Mouse (Mus musculus): ENCODE results near the gene Wdr12. TPM values are rescaled to one million over a fixed set of nuclear protein-coding genes. Genes with fewer than 3 reads are reported as not detected.
"Not testable (repeated sequence)": the region's sequence is repeated elsewhere in the genome, so short reads cannot be mapped to it uniquely, and the experiment has no call there.

Gene Wdr12
- polyA plus RNA-seq, 1 experiment from 2014 or later = 104 TPM

DNA sequence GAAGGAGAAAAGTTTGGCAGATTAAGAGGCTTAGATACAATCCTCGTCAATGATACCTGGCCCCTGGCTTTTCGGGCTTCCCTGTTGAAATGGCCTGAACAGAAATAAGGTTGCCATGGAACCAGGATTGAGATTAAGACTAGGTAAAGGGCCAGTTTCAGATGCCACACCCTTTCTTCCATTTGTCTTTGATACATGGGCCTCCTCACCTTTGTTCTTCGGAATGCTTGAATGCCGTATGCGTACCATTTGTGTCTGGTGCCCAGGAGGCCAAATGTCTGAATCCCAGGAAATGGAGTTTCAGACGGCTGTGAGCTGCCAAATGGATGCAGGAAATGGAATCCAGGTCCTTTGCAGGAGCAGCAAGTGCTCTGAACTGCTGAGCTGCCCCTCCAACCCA, 22.0 kb downstream of the Wdr12 start:
- H3K4me1 ChIP-seq (replicated peaks; ENCODE audit: control insufficient read depth, insufficient read depth, low read length) = no peaks in the 10 kb centered on the region
- no peak overlapping the region for H3K27ac ChIP-seq (ENCODE audit: low read depth, low read length)
- WGBS = 91% methylated on average over 6 of the region's 6 CpGs
- H3K9ac ChIP-seq (ENCODE audit: low read depth, low read length) = no peak overlapping the region
- no peak overlapping the region for H3K4me3 ChIP-seq (ENCODE audit: low read depth, low read length)
- ATAC-seq (replicated peaks; ENCODE audit: low FRiP score) (no peak), DNase-seq (ENCODE audit: low spot score) (no peak)
- H3K4me2 ChIP-seq = no peak overlapping the region
- H3K27me3 ChIP-seq (replicated peaks; ENCODE audit: control insufficient read depth, insufficient read depth, low read length) = no peaks in the 10 kb centered on the region
- H3K36me3 ChIP-seq (ENCODE audit: control insufficient read depth, insufficient read depth, low read length) = peaks cover 19% of the 10 kb centered on the region
- no peaks in the 10 kb centered on the region for H3K9me3 ChIP-seq (ENCODE audit: control insufficient read depth, low read length)

DNA sequence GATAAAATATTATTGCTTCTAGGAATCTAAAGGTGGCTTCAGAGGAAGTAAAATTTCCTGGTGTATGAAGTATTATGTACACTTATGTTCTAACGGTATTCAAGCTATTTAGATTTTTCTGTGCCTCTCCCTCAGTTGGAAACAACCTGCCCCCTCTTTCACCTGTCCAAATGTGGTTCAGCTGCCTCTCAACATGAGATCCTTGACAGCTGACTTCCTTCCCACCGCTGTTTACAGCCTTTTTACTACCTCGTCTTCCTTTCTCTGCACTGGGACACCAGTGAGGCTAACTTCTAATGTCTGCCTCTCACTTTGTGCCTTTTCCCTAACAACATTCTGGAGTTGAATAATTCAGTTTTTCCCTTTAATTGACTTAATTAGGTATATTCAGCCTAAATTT, 22.9 kb downstream of the Wdr12 start:
- Histone ChIP-seq H3K4me2 (no peak overlapping the region), H3K27ac (ENCODE audit: low read depth, low read length) (no peak overlapping the region), H3K36me3 (ENCODE audit: control insufficient read depth, insufficient read depth, low read length) (peaks cover 17% of the 10 kb centered on the region), H3K9me3 (ENCODE audit: control insufficient read depth, low read length) (no peaks in the 10 kb centered on the region), H3K4me1 (replicated peaks; ENCODE audit: control insufficient read depth, insufficient read depth, low read length) (no peaks in the 10 kb centered on the region), H3K27me3 (replicated peaks; ENCODE audit: control insufficient read depth, insufficient read depth, low read length) (no peaks in the 10 kb centered on the region), H3K9ac (ENCODE audit: low read depth, low read length) (no peak overlapping the region), H3K4me3 (ENCODE audit: low read depth, low read length) (no peak overlapping the region)
- ATAC-seq (replicated peaks; ENCODE audit: low FRiP score) = no peak
- 75% methylated on average over 3 of the region's 3 CpGs for WGBS
- no peak for DNase-seq (ENCODE audit: low spot score)

- WGBS = 83% methylated on average over 2 of the region's 2 CpGs
- H3K9ac ChIP-seq (ENCODE audit: low read depth, low read length) = no peak overlapping the region
Observed at GRCm38 (mm10) chr1:60074935-60075334, 23.5 kb downstream of the Wdr12 start.

DNA sequence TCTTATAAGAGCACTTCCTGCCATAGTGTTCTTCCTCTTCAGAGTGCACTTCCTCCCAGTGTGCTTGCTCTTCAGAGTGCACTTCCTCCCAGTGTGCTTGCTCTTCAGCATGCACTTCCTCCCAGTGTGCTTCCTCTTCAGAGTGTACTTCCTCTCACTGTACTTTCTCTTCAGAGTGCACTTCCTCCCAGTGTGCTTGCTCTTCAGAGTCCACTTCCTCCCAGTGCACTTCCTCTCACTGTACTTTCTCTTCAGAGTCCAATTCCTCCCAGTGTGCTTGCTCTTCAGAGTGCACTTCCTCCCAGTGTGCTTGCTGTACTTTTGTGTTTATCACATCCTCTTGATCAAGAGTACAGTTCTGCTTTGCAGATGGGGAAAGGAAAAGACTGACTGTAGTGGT, 27.7 kb downstream of the Wdr12 start:
- H3K9me3 ChIP-seq (ENCODE audit: control insufficient read depth, low read length); DNase-seq (ENCODE audit: low spot score); H3K27ac ChIP-seq (ENCODE audit: low read depth, low read length); H3K4me3 ChIP-seq (ENCODE audit: low read depth, low read length); H3K27me3 ChIP-seq (replicated peaks; ENCODE audit: control insufficient read depth, insufficient read depth, low read length); H3K4me2 ChIP-seq; H3K4me1 ChIP-seq (replicated peaks; ENCODE audit: control insufficient read depth, insufficient read depth, low read length); ATAC-seq (replicated peaks; ENCODE audit: low FRiP score); H3K9ac ChIP-seq (ENCODE audit: low read depth, low read length); H3K36me3 ChIP-seq (ENCODE audit: control insufficient read depth, insufficient read depth, low read length): not testable (repeated sequence)

More at GRCm38 (mm10) chr1:60074935-60075334, 23.5 kb downstream of the Wdr12 start:
- H3K4me1 ChIP-seq (replicated peaks; ENCODE audit: control insufficient read depth, insufficient read depth, low read length) = no peaks in the 10 kb centered on the region
- no peak for ATAC-seq (replicated peaks; ENCODE audit: low FRiP score)
- DNase-seq (ENCODE audit: low spot score) = no peak
- H3K36me3 ChIP-seq (ENCODE audit: control insufficient read depth, insufficient read depth, low read length) = peaks cover 12% of the 10 kb centered on the region; the same call in 1 of the 2 replicates
- no peaks in the 10 kb centered on the region for H3K9me3 ChIP-seq (ENCODE audit: control insufficient read depth, low read length)
- no peak overlapping the region for H3K4me2 ChIP-seq
- H3K27ac ChIP-seq (ENCODE audit: low read depth, low read length) = no peak overlapping the region
- H3K4me3 ChIP-seq (ENCODE audit: low read depth, low read length) = no peak overlapping the region
- H3K27me3 ChIP-seq (replicated peaks; ENCODE audit: control insufficient read depth, insufficient read depth, low read length) = no peaks in the 10 kb centered on the region

DNA sequence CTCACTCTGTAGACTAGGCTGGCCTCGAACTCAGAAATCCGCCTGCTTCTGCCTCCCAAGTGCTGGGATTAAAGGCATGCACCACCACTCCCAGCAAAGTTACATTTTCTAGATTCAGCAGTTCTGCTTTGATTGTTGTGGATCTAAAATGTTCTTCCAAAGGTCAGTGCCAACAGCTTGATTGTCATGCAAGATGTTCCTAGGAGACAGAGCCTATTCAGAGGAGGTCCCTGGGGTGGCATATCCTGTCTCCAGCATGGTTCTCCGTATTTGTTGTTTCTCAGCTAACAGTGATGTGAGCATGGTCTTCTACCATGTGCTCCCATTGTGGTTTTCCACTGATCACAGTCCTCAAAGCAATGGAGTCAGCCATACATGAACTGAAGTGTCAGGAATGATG, 42.1 kb downstream of the Wdr12 start:
- Histone ChIP-seq H3K9ac (ENCODE audit: low read depth, low read length) (no peak overlapping the region), H3K27ac (ENCODE audit: low read depth, low read length) (no peak overlapping the region), H3K27me3 (replicated peaks; ENCODE audit: control insufficient read depth, insufficient read depth, low read length) (no peaks in the 10 kb centered on the region), H3K4me3 (ENCODE audit: low read depth, low read length) (no peak overlapping the region), H3K4me1 (replicated peaks; ENCODE audit: control insufficient read depth, insufficient read depth, low read length) (no peaks in the 10 kb centered on the region), H3K9me3 (ENCODE audit: control insufficient read depth, low read length) (no peaks in the 10 kb centered on the region), H3K4me2 (no peak overlapping the region), H3K36me3 (ENCODE audit: control insufficient read depth, insufficient read depth, low read length) (no peaks in the 10 kb centered on the region)
- WGBS = 77% methylated on average over 3 of the region's 3 CpGs
- ATAC-seq (replicated peaks; ENCODE audit: low FRiP score) (no peak), DNase-seq (ENCODE audit: low spot score) (no peak)

GRCm38 (mm10) chr1:60054659-60055058, 43.8 kb downstream of the Wdr12 start:
- H3K4me2 ChIP-seq = no peak overlapping the region
- H3K9ac ChIP-seq (ENCODE audit: low read depth, low read length) = no peak overlapping the region
- DNase-seq (ENCODE audit: low spot score) = no peak
- H3K4me3 ChIP-seq (ENCODE audit: low read depth, low read length) = no peak overlapping the region
- WGBS = 33% methylated on average over 3 of the region's 3 CpGs
- H3K27ac ChIP-seq (ENCODE audit: low read depth, low read length) = no peak overlapping the region
- H3K27me3 ChIP-seq (replicated peaks; ENCODE audit: control insufficient read depth, insufficient read depth, low read length) = no peaks in the 10 kb centered on the region
- no peaks in the 10 kb centered on the region for H3K4me1 ChIP-seq (replicated peaks; ENCODE audit: control insufficient read depth, insufficient read depth, low read length)
- no peaks in the 10 kb centered on the region for H3K9me3 ChIP-seq (ENCODE audit: control insufficient read depth, low read length)
- no peaks in the 10 kb centered on the region for H3K36me3 ChIP-seq (ENCODE audit: control insufficient read depth, insufficient read depth, low read length)
- ATAC-seq (replicated peaks; ENCODE audit: low FRiP score) = no peak

DNA sequence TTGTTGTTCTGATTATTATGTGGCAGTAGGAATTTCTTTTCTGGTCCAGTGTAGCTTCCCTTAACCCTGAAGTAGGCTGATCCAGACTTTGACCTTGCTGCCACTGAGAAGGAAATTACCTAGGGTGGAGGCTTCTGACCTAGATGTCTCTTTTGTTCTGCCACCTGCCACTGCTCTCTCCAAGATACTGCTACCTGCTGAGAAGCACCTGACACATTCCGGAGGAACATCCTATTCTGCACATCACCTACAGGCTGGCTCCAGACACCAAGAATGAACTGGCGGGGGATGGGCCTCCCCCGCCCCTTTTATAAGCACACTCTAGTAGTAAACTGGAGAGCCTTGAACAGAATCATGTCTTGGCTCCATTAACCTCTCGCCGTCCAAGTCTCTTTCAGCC, 51.0 kb downstream of the Wdr12 start:
- H3K9ac ChIP-seq (ENCODE audit: low read depth, low read length); H3K4me2 ChIP-seq; H3K4me3 ChIP-seq (ENCODE audit: low read depth, low read length); DNase-seq (ENCODE audit: low spot score); H3K27ac ChIP-seq (ENCODE audit: low read depth, low read length); H3K4me1 ChIP-seq (replicated peaks; ENCODE audit: control insufficient read depth, insufficient read depth, low read length); H3K36me3 ChIP-seq (ENCODE audit: control insufficient read depth, insufficient read depth, low read length); ATAC-seq (replicated peaks; ENCODE audit: low FRiP score); H3K9me3 ChIP-seq (ENCODE audit: control insufficient read depth, low read length): not testable (repeated sequence)
- 89% methylated on average over 5 of the region's 5 CpGs for WGBS
- H3K27me3 ChIP-seq (replicated peaks; ENCODE audit: control insufficient read depth, insufficient read depth, low read length) = peaks cover 20% of the 10 kb centered on the region

DNA sequence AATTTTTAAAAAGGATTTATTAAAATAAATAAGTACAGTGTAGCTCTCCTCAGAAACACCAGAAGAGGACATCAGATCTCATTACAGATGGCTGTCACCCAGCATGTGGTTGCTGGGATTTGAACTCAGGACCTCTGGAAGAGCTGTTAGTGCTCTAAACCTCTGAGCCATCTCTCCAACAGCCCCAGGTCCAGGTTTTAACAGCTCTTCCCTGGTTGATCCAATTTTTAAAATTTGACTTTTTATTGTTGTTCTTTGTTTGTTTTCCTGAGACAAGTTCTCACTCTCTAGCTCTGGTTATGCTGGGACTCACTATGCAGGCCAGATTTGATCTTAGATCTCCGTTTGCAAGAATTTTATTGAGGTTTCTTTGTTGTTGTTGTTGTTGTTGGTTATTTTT, 53.9 kb downstream of the Wdr12 start:
- no peaks in the 10 kb centered on the region for H3K9me3 ChIP-seq (ENCODE audit: control insufficient read depth, low read length)
- no peak overlapping the region for H3K4me2 ChIP-seq
- H3K36me3 ChIP-seq (ENCODE audit: control insufficient read depth, insufficient read depth, low read length) = no peaks in the 10 kb centered on the region
- no peak overlapping the region for H3K27ac ChIP-seq (ENCODE audit: low read depth, low read length)
- no peak overlapping the region for H3K4me3 ChIP-seq (ENCODE audit: low read depth, low read length)
- peaks cover 27% of the 10 kb centered on the region for H3K27me3 ChIP-seq (replicated peaks; ENCODE audit: control insufficient read depth, insufficient read depth, low read length)
- DNase-seq (ENCODE audit: low spot score) (no peak), ATAC-seq (replicated peaks; ENCODE audit: low FRiP score) (no peak)
- H3K9ac ChIP-seq (ENCODE audit: low read depth, low read length) = no peak overlapping the region
- WGBS = 79% methylated on average over 1 of the region's 1 CpGs
- 0 out of 2 replicates have a peak, but pooled peaks cover 2% of the 10 kb centered on the region for H3K4me1 ChIP-seq (replicated peaks; ENCODE audit: control insufficient read depth, insufficient read depth, low read length)

GRCm38 (mm10) chr1:60042796-60043469, 55.5 kb downstream of the Wdr12 start, which contains the start of gene Ica1l:
Gene Ica1l, minus strand, starts transcription at chr1:60043184.
- WGBS = under 1% methylated on average over 89 of the region's 99 CpGs
- peak within 1 kb of the TSS; percentile 47 for H3K9ac ChIP-seq (ENCODE audit: low read depth, low read length)

More at GRCm38 (mm10) chr1:60042796-60043469, 55.5 kb downstream of the Wdr12 start, which contains the start of gene Ica1l:
- peak within 1 kb of the TSS; percentile 94 for H3K4me2 ChIP-seq
- H3K36me3 ChIP-seq (ENCODE audit: control insufficient read depth, insufficient read depth, low read length) = no peaks in the 10 kb centered on the region
- ATAC-seq (replicated peaks; ENCODE audit: low FRiP score) = peak; percentile 66
- H3K27me3 ChIP-seq (replicated peaks; ENCODE audit: control insufficient read depth, insufficient read depth, low read length) = peaks cover 27% of the 10 kb centered on the region
- H3K27ac ChIP-seq (ENCODE audit: low read depth, low read length) = no peak within 1 kb of the TSS
- peak within 1 kb of the TSS; percentile 63 for H3K4me3 ChIP-seq (ENCODE audit: low read depth, low read length)
- DNase-seq (ENCODE audit: low spot score) = peak; percentile 53
- H3K4me1 ChIP-seq (replicated peaks; ENCODE audit: control insufficient read depth, insufficient read depth, low read length) = 0 out of 2 replicates have a peak, but pooled peaks cover 2% of the 10 kb centered on the region
- H3K9me3 ChIP-seq (ENCODE audit: control insufficient read depth, low read length) = no peaks in the 10 kb centered on the region
